Mouse (Mus musculus) forebrain, embryonic 11.5 days (tissue): ENCODE results near the gene Fxyd7. TPM values are rescaled to one million over a fixed set of nuclear protein-coding genes. Genes with fewer than 3 reads are reported as not detected.

Source experiments
- ATAC-seq: fragments of 200-750 bp; cut with Nextera tagmentation; replicated peaks from 2 replicates; pipeline ENCODE4 v1.8.0; 2017; ENCODE audit warnings: moderate TSS enrichment; ENCODE audit not compliant: low FRiP score
- DNase-seq: peaks from one replicate; pipeline ENCODE4 v3.0.0-alpha.2; 2017; ENCODE audit warnings: low spot score
- H3K27ac ChIP-seq: fragments of 300-500 bp; sonication (generic); 2 replicates; pipeline ENCODE4 v1.5.1; 2014; ENCODE audit warnings: low read depth, low read length
- H3K27me3 ChIP-seq: fragments of 300-500 bp; sonication (generic); 2 replicates; pipeline ENCODE4 v1.6.1; 2014; ENCODE audit warnings: mild to moderate bottlenecking, low read length, mixed read lengths; ENCODE audit not compliant: control insufficient read depth, insufficient read depth
- H3K36me3 ChIP-seq: fragments of 300-500 bp; sonication (generic); 2 replicates; pipeline ENCODE4 v1.6.1; 2014; ENCODE audit warnings: mild to moderate bottlenecking, low read length, moderate library complexity, mixed read lengths; ENCODE audit not compliant: control insufficient read depth, insufficient read depth
- H3K4me1 ChIP-seq: fragments of 300-500 bp; sonication (generic); replicated peaks from 2 replicates; pipeline ENCODE4 v1.6.1; 2014; ENCODE audit warnings: low read length, mixed read lengths; ENCODE audit not compliant: control insufficient read depth, insufficient read depth
- H3K4me2 ChIP-seq: fragments of 300-500 bp; sonication (generic); 2 replicates; pipeline ENCODE4 v1.6.1; 2014; ENCODE audit warnings: low read depth, mild to moderate bottlenecking, low read length, moderate library complexity, mixed read lengths; ENCODE audit not compliant: severe bottlenecking
- H3K4me3 ChIP-seq: fragments of 300-500 bp; sonication (generic); 2 replicates; pipeline ENCODE4 v1.5.1; 2014; ENCODE audit warnings: low read depth, low read length
- H3K9ac ChIP-seq: fragments of 300-500 bp; sonication (generic); 2 replicates; pipeline ENCODE4 v1.6.1; 2014; ENCODE audit warnings: low read length
- H3K9me3 ChIP-seq: fragments of 300-500 bp; sonication (generic); 2 replicates; pipeline ENCODE4 v1.6.1; 2016; ENCODE audit warnings: low read length, mixed read lengths; ENCODE audit not compliant: control insufficient read depth
- WGBS: fragments of 180-500 bp; shearing (Covaris S2); extraction: QIAGEN DNeasy Blood & Tissue Kit; methylation state at CpG from one replicate; pipeline ENCODE4 v1.1.7; 2014; 5-methylcytosine and 5-hydroxymethylcytosine counted together
- polyA plus RNA-seq: library from polyadenylated mRNA; unstranded; fragments of >200 nt; fragmentation: Nextera tagmentation; extraction: Ambion mirVana; gene quantifications from 2 replicates; pipeline ENCODE4 v1.2.1, GENCODE M21; 2014

Fxyd7 gene
- polyA plus RNA-seq, 1 experiment from 2014 or later, result 4.1 TPM

- WGBS, result 75% methylated on average over 5 of the region's 5 CpGs
- Histone ChIP-seq H3K27ac (no peak overlapping the region), H3K4me2 (no peak overlapping the region), H3K27me3 (peaks cover 16% of the 10 kb centered on the region), H3K4me1 (no peaks in the 10 kb centered on the region; the same call in 1 of the 2 replicates), H3K9ac (no peak overlapping the region), H3K36me3 (no peaks in the 10 kb centered on the region), H3K4me3 (no peak overlapping the region), H3K9me3 (no peaks in the 10 kb centered on the region)
- ATAC-seq, result no peak
- no peak for DNase-seq
Observed at GRCm38 (mm10) chr7:31057730-31058129, 6.5 kb upstream of the Fxyd7 start.

GRCm38 (mm10) chr7:31057071-31057470, 5.8 kb upstream of the Fxyd7 start, which contains the start of gene Fxyd1:
Fxyd1 (minus strand) TSS chr7:31057199.
- H3K9ac ChIP-seq, result no peak within 1 kb of the TSS
- H3K4me1 ChIP-seq, result peaks cover 1% of the 10 kb centered on the region; the same call in 1 of the 2 replicates
- no peak within 1 kb of the TSS for H3K4me3 ChIP-seq
- no peaks in the 10 kb centered on the region for H3K36me3 ChIP-seq
- H3K27me3 ChIP-seq, result peaks cover 23% of the 10 kb centered on the region
- ATAC-seq (no peak), DNase-seq (no peak)
- H3K27ac ChIP-seq, result no peak within 1 kb of the TSS
- H3K4me2 ChIP-seq, result no peak within 1 kb of the TSS
- 76% methylated on average over 2 of the region's 2 CpGs for WGBS
- no peaks in the 10 kb centered on the region for H3K9me3 ChIP-seq

GRCm38 (mm10) chr7:31056448-31056847, 5.2 kb upstream of the Fxyd7 start:
- H3K9ac ChIP-seq, result no peak overlapping the region
- H3K27me3 ChIP-seq, result peaks cover 29% of the 10 kb centered on the region
- WGBS, result 79% methylated on average over 7 of the region's 7 CpGs
- no peaks in the 10 kb centered on the region for H3K36me3 ChIP-seq
- no peak for ATAC-seq
- no peak overlapping the region for H3K27ac ChIP-seq
- H3K4me1 ChIP-seq, result peaks cover 2% of the 10 kb centered on the region; the same call in 1 of the 2 replicates
- no peak for DNase-seq
- H3K4me2 ChIP-seq, result no peak overlapping the region
- no peak overlapping the region for H3K4me3 ChIP-seq
- no peaks in the 10 kb centered on the region for H3K9me3 ChIP-seq

GRCm38 (mm10) chr7:31055883-31056282, 4.6 kb upstream of the Fxyd7 start:
- WGBS, result 13% methylated on average over 3 of the region's 4 CpGs
- no peak for DNase-seq
- Histone ChIP-seq H3K9ac (no peak overlapping the region), H3K27me3 (peaks cover 35% of the 10 kb centered on the region), H3K4me1 (peaks cover 3% of the 10 kb centered on the region; the same call in 1 of the 2 replicates), H3K4me2 (no peak overlapping the region), H3K9me3 (no peaks in the 10 kb centered on the region), H3K27ac (no peak overlapping the region), H3K4me3 (no peak overlapping the region), H3K36me3 (no peaks in the 10 kb centered on the region)
- no peak for ATAC-seq

GRCm38 (mm10) chr7:31055354-31055824, 4.1 kb upstream of the Fxyd7 start:
- no peak overlapping the region for H3K4me3 ChIP-seq
- no peak overlapping the region for H3K9ac ChIP-seq
- WGBS, result 8% methylated on average over 10 of the region's 10 CpGs
- H3K4me1 ChIP-seq, result peaks cover 4% of the 10 kb centered on the region; the same call in 1 of the 2 replicates
- peaks cover 40% of the 10 kb centered on the region for H3K27me3 ChIP-seq
- H3K9me3 ChIP-seq, result no peaks in the 10 kb centered on the region
- H3K27ac ChIP-seq, result no peak overlapping the region
- H3K4me2 ChIP-seq, result no peak overlapping the region
- DNase-seq (no peak), ATAC-seq (no peak)
- no peaks in the 10 kb centered on the region for H3K36me3 ChIP-seq

- Histone ChIP-seq H3K9ac (no peak overlapping the region), H3K4me1 (peaks cover 5% of the 10 kb centered on the region; the same call in 1 of the 2 replicates), H3K9me3 (no peaks in the 10 kb centered on the region), H3K27ac (no peak overlapping the region), H3K4me2 (no peak overlapping the region), H3K36me3 (no peaks in the 10 kb centered on the region), H3K27me3 (peaks cover 45% of the 10 kb centered on the region), H3K4me3 (no peak overlapping the region)
- no peak for DNase-seq
- 45% methylated on average over 11 of the region's 11 CpGs for WGBS
- ATAC-seq, result no peak
Observed at GRCm38 (mm10) chr7:31054661-31055320, 3.5 kb upstream of the Fxyd7 start.

- H3K9ac ChIP-seq, result no peak overlapping the region
- ATAC-seq (no peak), DNase-seq (no peak)
- H3K4me2 ChIP-seq, result no peak overlapping the region
- WGBS, result 34% methylated on average over 10 of the region's 10 CpGs
- H3K27ac ChIP-seq, result no peak overlapping the region
- H3K4me1 ChIP-seq, result peaks cover 9% of the 10 kb centered on the region
- no peaks in the 10 kb centered on the region for H3K9me3 ChIP-seq
- no peak overlapping the region for H3K4me3 ChIP-seq
- no peaks in the 10 kb centered on the region for H3K36me3 ChIP-seq
- H3K27me3 ChIP-seq, result peaks cover 52% of the 10 kb centered on the region
Observed at GRCm38 (mm10) chr7:31053882-31054447, 2.7 kb upstream of the Fxyd7 start.

GRCm38 (mm10) chr7:31052636-31053434, 1.6 kb upstream of the Fxyd7 start:
- ATAC-seq, result peak; percentile 39; the same call in 1 of the 2 replicates
- Histone ChIP-seq H3K4me3 (peak overlapping the region; percentile 0; the same call in 1 of the 2 replicates), H3K27ac (no peak overlapping the region), H3K36me3 (no peaks in the 10 kb centered on the region), H3K9ac (no peak overlapping the region), H3K4me2 (peak overlapping the region; percentile 12; the same call in 1 of the 2 replicates), H3K4me1 (peaks cover 9% of the 10 kb centered on the region), H3K9me3 (no peaks in the 10 kb centered on the region), H3K27me3 (peaks cover 54% of the 10 kb centered on the region)
- DNase-seq, result peak; percentile 67
- under 1% methylated on average over 34 of the region's 34 CpGs for WGBS
